In genomic region chr14:31230442-31230841, GRCm38 (mm10) we compare ENCODE assay signal across 20 mouse cellular contexts. TPM values are rescaled to one million over a fixed set of nuclear protein-coding genes. Genes with fewer than 3 reads are reported as not detected.
DNase-seq lines count a peak whose midpoint lies in the region; ATAC-seq and TF ChIP-seq lines count a peak whose summit lies in the region.
"Had no signal": no experiment of that assay in that cellular context is flagged by ENCODE, and none has a peak within 500 bp of the region (broad histone marks: within the 10 kb centered on the region; RNA-seq: fewer than 3 reads in every experiment).

No protein-coding gene starts in this region.

- no peak for ATAC-seq in lung, postnatal 0 days
- ATAC-seq: activated CD4-positive, CD25-positive, alpha-beta regulatory T cell, adult 4 months; forebrain, embryonic 14.5 days; hindbrain, postnatal 0 days; Patski had no signal

- H3K36me3 ChIP-seq in heart, embryonic 10.5 days = no peaks in the 10 kb centered on the region
- no peaks in the 10 kb centered on the region for H3K36me3 ChIP-seq in kidney, adult 2 months (ENCODE audit: control insufficient read depth, insufficient read depth, low read length)
- no peaks in the 10 kb centered on the region for H3K36me3 ChIP-seq in lung, postnatal 0 days (ENCODE audit: insufficient read depth, low read length)
- H3K36me3 ChIP-seq: limb, embryonic 10.5 days; liver, embryonic 13.5 days; midbrain, embryonic 12.5 days; neural tube, embryonic 15.5 days had no signal

- no peak overlapping the region for H3K9ac ChIP-seq in lung, postnatal 0 days (replicated peaks; ENCODE audit: low read depth)
- H3K9ac ChIP-seq: liver, embryonic 13.5 days; midbrain, embryonic 12.5 days; neural tube, embryonic 15.5 days had no signal

- peaks cover 71% of the 10 kb centered on the region for H3K4me1 ChIP-seq in heart, embryonic 10.5 days
- no peaks in the 10 kb centered on the region for H3K4me1 ChIP-seq in kidney, adult 2 months (ENCODE audit: control insufficient read depth, insufficient read depth, low read length)
- H3K4me1 ChIP-seq in lung, postnatal 0 days (ENCODE audit: insufficient read depth, low read depth, low read length) = peaks cover 17% of the 10 kb centered on the region; the same call in 1 of the 2 replicates
- H3K4me1 ChIP-seq in lung, adult 2 months (ENCODE audit: control insufficient read depth, insufficient read depth, low read length) = peaks cover 32% of the 10 kb centered on the region
- H3K4me1 ChIP-seq: midbrain, embryonic 12.5 days had no signal

- TF ChIP-seq POLR2A in kidney, adult 2 months (IDR thresholded peaks at IDR 0.05; ENCODE audit: low read depth, low read length) = no peak
- no peak for TF ChIP-seq POLR2A in lung, adult 2 months (IDR thresholded peaks at IDR 0.05; ENCODE audit: borderline replicate concordance, extremely low read depth, low read depth, low read length)

- no peak overlapping the region for H3K4me3 ChIP-seq in heart, embryonic 10.5 days
- H3K4me3 ChIP-seq in kidney, adult 2 months (ENCODE audit: insufficient read depth, low read depth, low read length) = no peak overlapping the region
- no peak overlapping the region for H3K4me3 ChIP-seq in lung, postnatal 0 days (ENCODE audit: low read depth, low read length)
- no peak overlapping the region for H3K4me3 ChIP-seq in lung, adult 2 months (replicated peaks; ENCODE audit: extremely low read depth, low read depth, low read length)
- H3K4me3 ChIP-seq: limb, embryonic 10.5 days; liver, embryonic 13.5 days; midbrain, embryonic 12.5 days; neural tube, embryonic 15.5 days had no signal

- no peak for TF ChIP-seq CTCF in kidney, adult 2 months (conservative IDR thresholded peaks at IDR 0.05; ENCODE audit: insufficient read depth, insufficient read length, low read depth, low read length)
- TF ChIP-seq CTCF in lung, postnatal 0 days (IDR thresholded peaks at IDR 0.05) = no peak
- no peak for TF ChIP-seq CTCF in lung, adult 2 months (IDR thresholded peaks at IDR 0.05; ENCODE audit: insufficient read depth, low read length)

- H3K4me2 ChIP-seq in lung, postnatal 0 days (replicated peaks; ENCODE audit: low read depth, low read length) = no peak overlapping the region
- H3K4me2 ChIP-seq: liver, embryonic 13.5 days; midbrain, embryonic 12.5 days; neural tube, embryonic 15.5 days had no signal

- no peak for DNase-seq in heart, embryonic 10.5 days (ENCODE audit: low spot score)
- DNase-seq in heart, postnatal 36 days = no peak
- no peak for DNase-seq in kidney, adult 2 months
- no peak for DNase-seq in kidney, adult 8-10 months
- DNase-seq in lung, postnatal 0 days (ENCODE audit: low spot score) = peak; percentile 52
- no peak for DNase-seq in lung, adult 2 months
- DNase-seq in left cerebral cortex, postnatal 36 days (ENCODE audit: low spot score in 2 of 2) = no peak
- DNase-seq: cerebellum, postnatal 10 days; kidney, adult 11 months; liver, embryonic 13.5 days; right cerebral cortex, postnatal 25 days; thymus, postnatal 14 days had no signal

- H3K27ac ChIP-seq in heart, embryonic 10.5 days = peak overlapping the region; percentile 59
- 0 out of 2 replicates have a peak overlapping the region, but pooled peaks have one; percentile 12 for H3K27ac ChIP-seq in kidney, adult 2 months (ENCODE audit: insufficient read depth, low read depth, low read length)
- H3K27ac ChIP-seq in lung, postnatal 0 days (ENCODE audit: low read length) = peak overlapping the region; percentile 7; the same call in 1 of the 2 replicates
- H3K27ac ChIP-seq: hindbrain, postnatal 0 days; limb, embryonic 10.5 days; liver, embryonic 13.5 days; midbrain, embryonic 12.5 days; neural tube, embryonic 15.5 days had no signal

- no peaks in the 10 kb centered on the region for H3K9me3 ChIP-seq in heart, embryonic 10.5 days
- H3K9me3 ChIP-seq in lung, postnatal 0 days (ENCODE audit: low read length) = no peaks in the 10 kb centered on the region
- H3K9me3 ChIP-seq: limb, embryonic 10.5 days; liver, embryonic 13.5 days; midbrain, embryonic 12.5 days; neural tube, embryonic 15.5 days had no signal

- 49% methylated on average over 8 of the region's 8 CpGs for WGBS in heart, embryonic 10.5 days
- WGBS in kidney, adult 2 months = 66% methylated on average over 8 of the region's 8 CpGs
- WGBS in lung, postnatal 0 days = 53% methylated on average over 8 of the region's 8 CpGs
- 58% methylated on average over 8 of the region's 8 CpGs for WGBS in lung, adult 2 months

- intact Hi-C loops in heart, postnatal 36 days (cut with DNase I) = no loop called here
- intact Hi-C loops in left cerebral cortex, postnatal 36 days (cut with DNase I) = no loop called here

- TF ChIP-seq EP300 in lung, postnatal 0 days (IDR thresholded peaks at IDR 0.05) = no peak

- H3K27me3 ChIP-seq in heart, embryonic 10.5 days (ENCODE audit: insufficient read depth, poor library complexity, severe bottlenecking) = no peaks in the 10 kb centered on the region
- no peaks in the 10 kb centered on the region for H3K27me3 ChIP-seq in kidney, adult 2 months (replicated peaks; ENCODE audit: control insufficient read depth, insufficient read depth, low read length)
- no peaks in the 10 kb centered on the region for H3K27me3 ChIP-seq in lung, postnatal 0 days (replicated peaks; ENCODE audit: insufficient read depth, low read length)
- H3K27me3 ChIP-seq: midbrain, embryonic 12.5 days; neural tube, embryonic 15.5 days; Patski had no signal

RNA-seq across cellular contexts. Expression of gene Sema3g, which starts 12.8 kb away (rescaled TPM):
- polyA plus RNA-seq in heart, embryonic 10.5 days (2016; fragmentation: Nextera tagmentation; extraction: Ambion mirVana) = 0.47 and 0.54 TPM in 2 replicates
- 10 to 100 TPM; 14.2 to 18.3 TPM for total RNA-seq in heart, postnatal 36 days (2021)
- polyA plus RNA-seq in kidney, adult 2 months (2012; rRNA removed) = 34.2 and 38.8 TPM in 2 replicates
- 4.7 and 5.7 TPM in 2 replicates for polyA plus RNA-seq in lung, postnatal 0 days (2015; fragmentation: Nextera tagmentation; extraction: Ambion mirVana)
- polyA plus RNA-seq in lung, adult 2 months (2012; rRNA removed) = 95.9 and 109 TPM in 2 replicates
- total RNA-seq in left cerebral cortex, postnatal 36 days (2021) = 1 to 10 TPM; 4.4 to 5.8 TPM
- polyA plus RNA-seq: activated CD4-positive, CD25-positive, alpha-beta regulatory T cell, adult 4 months had no signal

RNA-seq across cellular contexts. Expression of gene Nisch, which starts 13.7 kb away (rescaled TPM):
- polyA plus RNA-seq in heart, embryonic 10.5 days (2016; fragmentation: Nextera tagmentation; extraction: Ambion mirVana) = 457 and 500 TPM in 2 replicates
- 100 to 1,000 TPM; 128 to 143 TPM for total RNA-seq in heart, postnatal 36 days (2021)
- polyA plus RNA-seq in kidney, adult 2 months (2012; rRNA removed) = 244 and 277 TPM in 2 replicates
- 196 and 224 TPM in 2 replicates for polyA plus RNA-seq in lung, postnatal 0 days (2015; fragmentation: Nextera tagmentation; extraction: Ambion mirVana)
- polyA plus RNA-seq in lung, adult 2 months (2012; rRNA removed) = 412 and 458 TPM in 2 replicates
- total RNA-seq in left cerebral cortex, postnatal 36 days (2021) = 100 to 1,000 TPM; 373 to 412 TPM

RNA-seq across cellular contexts. Expression of gene Phf7, which starts 20.7 kb away (rescaled TPM):
- polyA plus RNA-seq in heart, embryonic 10.5 days (2016; fragmentation: Nextera tagmentation; extraction: Ambion mirVana) = 8.4 and 11.8 TPM in 2 replicates
- total RNA-seq in heart, postnatal 36 days (2021) = 1 to 10 TPM; 3.8 to 4.3 TPM
- polyA plus RNA-seq in kidney, adult 2 months (2012; rRNA removed) = 7.3 and 7.5 TPM in 2 replicates
- 17.7 and 18.8 TPM in 2 replicates for polyA plus RNA-seq in lung, postnatal 0 days (2015; fragmentation: Nextera tagmentation; extraction: Ambion mirVana)
- 4.8 and 5.4 TPM in 2 replicates for polyA plus RNA-seq in lung, adult 2 months (2012; rRNA removed)
- total RNA-seq in left cerebral cortex, postnatal 36 days (2021) = 1 to 10 TPM; 4.4 to 4.6 TPM

RNA-seq across cellular contexts. Expression of gene Bap1, which starts 20.8 kb away (rescaled TPM):
- polyA plus RNA-seq in heart, embryonic 10.5 days (2016; fragmentation: Nextera tagmentation; extraction: Ambion mirVana) = 76.2 and 80.7 TPM in 2 replicates
- total RNA-seq in heart, postnatal 36 days (2021) = 10 to 100 TPM; 44.8 to 45.2 TPM
- 58.9 and 65.9 TPM in 2 replicates for polyA plus RNA-seq in kidney, adult 2 months (2012; rRNA removed)
- polyA plus RNA-seq in lung, postnatal 0 days (2015; fragmentation: Nextera tagmentation; extraction: Ambion mirVana) = 38.1 and 38.7 TPM in 2 replicates
- polyA plus RNA-seq in lung, adult 2 months (2012; rRNA removed) = 43.9 and 48.3 TPM in 2 replicates
- total RNA-seq in left cerebral cortex, postnatal 36 days (2021) = 100 to 1,000 TPM; 144 to 148 TPM

RNA-seq across cellular contexts. Expression of gene Tnnc1, which starts 22.3 kb away (rescaled TPM):
- 1,899 and 2,942 TPM in 2 replicates for polyA plus RNA-seq in heart, embryonic 10.5 days (2016; fragmentation: Nextera tagmentation; extraction: Ambion mirVana)
- total RNA-seq in heart, postnatal 36 days (2021) = 1,000 to 10,000 TPM; 4,706 to 5,436 TPM
- polyA plus RNA-seq in kidney, adult 2 months (2012; rRNA removed) = 2.1 and 9.1 TPM in 2 replicates
- polyA plus RNA-seq in lung, postnatal 0 days (2015; fragmentation: Nextera tagmentation; extraction: Ambion mirVana) = 77.2 and 87.2 TPM in 2 replicates
- 25.4 and 32.2 TPM in 2 replicates for polyA plus RNA-seq in lung, adult 2 months (2012; rRNA removed)
- total RNA-seq in left cerebral cortex, postnatal 36 days (2021) = 100 to 1,000 TPM in 1 of 2 experiments, 10 to 100 TPM in 1; 41.9 to 150 TPM
- total RNA-seq: hematopoietic stem cell, adult 5-6 weeks had no signal
- polyA plus RNA-seq: activated CD4-positive, CD25-positive, alpha-beta regulatory T cell, adult 4 months had no signal

Comparison
In these comparisons a context has a peak if more than half of its experiments do, and no peak if none do; other contexts are left out.
1. H3K27ac ChIP-seq: peak in every context shown above with its lines; median percentile 59 in heart, embryonic 10.5 days; 12 in kidney, adult 2 months; 7 in lung, postnatal 0 days.